Mouse (Mus musculus): ENCODE results near the gene Pole3. TPM values are rescaled to one million over a fixed set of nuclear protein-coding genes. Genes with fewer than 3 reads are reported as not detected.

The Pole3 gene
- polyA plus RNA-seq, 1 experiment from 2014 or later = 96.4 TPM

GRCm38 (mm10) chr4:62503374-62503970 is 21.4 kb downstream of the Pole3 start, which contains the start of gene Hdhd3:
TSS of gene Hdhd3 (minus strand) at chr4:62503467.
- Histone ChIP-seq H3K9ac (peak within 1 kb of the TSS; percentile 74), H3K9me3 (ENCODE audit: low read depth, low read length) (no peaks in the 10 kb centered on the region), H3K4me1 (ENCODE audit: insufficient read depth) (peaks cover 6% of the 10 kb centered on the region; the same call in 1 of the 2 replicates), H3K27ac (ENCODE audit: low read depth) (peak within 1 kb of the TSS; percentile 90), H3K4me3 (ENCODE audit: low read depth, low read length) (peak within 1 kb of the TSS; percentile 71), H3K4me2 (peak within 1 kb of the TSS; percentile 78), H3K36me3 (ENCODE audit: insufficient read depth) (peaks cover 29% of the 10 kb centered on the region), H3K27me3 (ENCODE audit: insufficient read depth, low read length) (no peaks in the 10 kb centered on the region)
- ATAC-seq (ENCODE audit: insufficient read depth) (no peak), DNase-seq (no peak)
- 63% methylated on average over 3 of the region's 3 CpGs for WGBS
- no peak for TF ChIP-seq CTCF (IDR thresholded peaks at IDR 0.05; ENCODE audit: low read depth)

- TF ChIP-seq CTCF (IDR thresholded peaks at IDR 0.05; ENCODE audit: low read depth) = no peak
- Histone ChIP-seq H3K4me3 (ENCODE audit: low read depth, low read length) (no peak overlapping the region), H3K27ac (ENCODE audit: low read depth) (peak overlapping the region; percentile 15; the same call in 1 of the 2 replicates), H3K36me3 (ENCODE audit: insufficient read depth) (peaks cover 29% of the 10 kb centered on the region), H3K4me1 (ENCODE audit: insufficient read depth) (peaks cover 6% of the 10 kb centered on the region; the same call in 1 of the 2 replicates), H3K9ac (no peak overlapping the region), H3K27me3 (ENCODE audit: insufficient read depth, low read length) (no peaks in the 10 kb centered on the region), H3K4me2 (no peak overlapping the region), H3K9me3 (ENCODE audit: low read depth, low read length) (no peaks in the 10 kb centered on the region)
- peak; percentile 47 for DNase-seq
- no peak for ATAC-seq (ENCODE audit: insufficient read depth)
- 53% methylated on average over 7 of the region's 7 CpGs for WGBS
Measured at GRCm38 (mm10) chr4:62502969-62503368, 21.9 kb downstream of the Pole3 start.

- peak; percentile 96 for ATAC-seq (ENCODE audit: insufficient read depth)
- no peak for TF ChIP-seq CTCF (IDR thresholded peaks at IDR 0.05; ENCODE audit: low read depth)
- Histone ChIP-seq H3K36me3 (ENCODE audit: insufficient read depth) (peaks cover 26% of the 10 kb centered on the region), H3K4me1 (ENCODE audit: insufficient read depth) (peaks cover 6% of the 10 kb centered on the region; the same call in 1 of the 2 replicates), H3K4me2 (peak overlapping the region; percentile 78), H3K4me3 (ENCODE audit: low read depth, low read length) (peak overlapping the region; percentile 71), H3K9ac (peak overlapping the region; percentile 74), H3K9me3 (ENCODE audit: low read depth, low read length) (no peaks in the 10 kb centered on the region), H3K27me3 (ENCODE audit: insufficient read depth, low read length) (no peaks in the 10 kb centered on the region), H3K27ac (ENCODE audit: low read depth) (peak overlapping the region; percentile 90)
- WGBS = 1% methylated on average over 37 of the region's 38 CpGs
- DNase-seq = peak; percentile 96
Measured at GRCm38 (mm10) chr4:62501964-62502732, 22.7 kb downstream of the Pole3 start.

GRCm38 (mm10) chr4:62501534-62501933 is 23.3 kb downstream of the Pole3 start:
- WGBS = under 1% methylated on average over 7 of the region's 7 CpGs
- Histone ChIP-seq H3K4me1 (ENCODE audit: insufficient read depth) (peaks cover 6% of the 10 kb centered on the region; the same call in 1 of the 2 replicates), H3K36me3 (ENCODE audit: insufficient read depth) (peaks cover 25% of the 10 kb centered on the region), H3K4me3 (ENCODE audit: low read depth, low read length) (peak overlapping the region; percentile 71), H3K9me3 (ENCODE audit: low read depth, low read length) (no peaks in the 10 kb centered on the region), H3K4me2 (peak overlapping the region; percentile 78), H3K27me3 (ENCODE audit: insufficient read depth, low read length) (no peaks in the 10 kb centered on the region), H3K27ac (ENCODE audit: low read depth) (peak overlapping the region; percentile 90), H3K9ac (peak overlapping the region; percentile 74)
- ATAC-seq (ENCODE audit: insufficient read depth) = peak; percentile 42
- peak; percentile 63 for DNase-seq
- TF ChIP-seq CTCF (IDR thresholded peaks at IDR 0.05; ENCODE audit: low read depth) = no peak

DNA sequence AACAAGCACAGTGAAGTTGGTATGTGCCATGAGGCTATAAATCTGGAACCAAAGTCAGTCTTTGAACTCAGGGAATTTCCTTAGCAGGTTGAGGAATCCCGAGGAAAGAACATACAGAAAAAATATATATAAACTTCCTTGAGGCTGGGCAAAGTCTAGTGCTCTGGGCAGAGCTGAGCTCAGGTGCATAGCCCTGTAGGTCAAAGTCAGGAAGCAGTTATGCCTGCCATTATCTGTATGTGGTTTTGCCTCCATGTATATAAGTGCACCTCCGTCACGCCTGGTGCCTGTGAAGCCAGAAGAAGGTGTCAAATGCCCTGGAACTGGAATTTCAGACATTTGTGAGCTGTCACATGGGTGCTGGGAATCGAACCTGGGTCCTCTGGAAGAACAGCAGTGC is 24.1 kb downstream of the Pole3 start:
- no peak overlapping the region for H3K9ac ChIP-seq
- WGBS = 79% methylated on average over 4 of the region's 4 CpGs
- peaks cover 25% of the 10 kb centered on the region for H3K36me3 ChIP-seq (ENCODE audit: insufficient read depth)
- H3K9me3 ChIP-seq (ENCODE audit: low read depth, low read length) = no peaks in the 10 kb centered on the region
- DNase-seq = no peak
- peak overlapping the region; percentile 78 for H3K4me2 ChIP-seq
- H3K27ac ChIP-seq (ENCODE audit: low read depth) = no peak overlapping the region
- no peak for ATAC-seq (ENCODE audit: insufficient read depth)
- peak overlapping the region; percentile 71; the same call in 1 of the 2 replicates for H3K4me3 ChIP-seq (ENCODE audit: low read depth, low read length)
- peaks cover 6% of the 10 kb centered on the region; the same call in 1 of the 2 replicates for H3K4me1 ChIP-seq (ENCODE audit: insufficient read depth)
- TF ChIP-seq CTCF (IDR thresholded peaks at IDR 0.05; ENCODE audit: low read depth) = no peak
- H3K27me3 ChIP-seq (ENCODE audit: insufficient read depth, low read length) = no peaks in the 10 kb centered on the region

DNA sequence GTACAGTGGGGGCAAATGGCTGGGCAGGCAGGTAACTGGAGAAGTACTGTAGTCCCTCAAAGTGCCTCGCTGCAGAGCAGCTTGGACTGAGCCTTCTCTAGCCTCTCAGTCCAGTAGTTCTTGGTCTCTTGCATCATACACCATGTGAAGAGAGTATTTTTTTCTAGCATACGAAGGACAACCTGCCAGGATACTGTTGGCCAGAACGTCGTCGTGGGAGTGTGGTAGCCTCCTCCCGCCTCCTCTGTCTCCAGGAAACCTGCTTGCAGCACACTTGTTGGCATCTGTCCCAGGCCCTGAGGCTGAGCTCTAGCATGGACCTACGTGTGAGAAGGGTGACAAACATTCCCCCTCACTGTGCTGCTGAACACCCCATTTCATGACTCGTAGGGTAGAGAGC is 28.1 kb downstream of the Pole3 start:
- H3K36me3 ChIP-seq (ENCODE audit: insufficient read depth) = peaks cover 25% of the 10 kb centered on the region
- H3K4me3 ChIP-seq (ENCODE audit: low read depth, low read length) = no peak overlapping the region
- TF ChIP-seq CTCF (IDR thresholded peaks at IDR 0.05; ENCODE audit: low read depth) = no peak
- DNase-seq (peak; percentile 54), ATAC-seq (ENCODE audit: insufficient read depth) (no peak)
- no peaks in the 10 kb centered on the region for H3K9me3 ChIP-seq (ENCODE audit: low read depth, low read length)
- WGBS = 55% methylated on average over 8 of the region's 8 CpGs
- no peaks in the 10 kb centered on the region for H3K27me3 ChIP-seq (ENCODE audit: insufficient read depth, low read length)
- H3K27ac ChIP-seq (ENCODE audit: low read depth) = no peak overlapping the region
- no peak overlapping the region for H3K9ac ChIP-seq
- no peak overlapping the region for H3K4me2 ChIP-seq
- peaks cover 3% of the 10 kb centered on the region; the same call in 1 of the 2 replicates for H3K4me1 ChIP-seq (ENCODE audit: insufficient read depth)

DNA sequence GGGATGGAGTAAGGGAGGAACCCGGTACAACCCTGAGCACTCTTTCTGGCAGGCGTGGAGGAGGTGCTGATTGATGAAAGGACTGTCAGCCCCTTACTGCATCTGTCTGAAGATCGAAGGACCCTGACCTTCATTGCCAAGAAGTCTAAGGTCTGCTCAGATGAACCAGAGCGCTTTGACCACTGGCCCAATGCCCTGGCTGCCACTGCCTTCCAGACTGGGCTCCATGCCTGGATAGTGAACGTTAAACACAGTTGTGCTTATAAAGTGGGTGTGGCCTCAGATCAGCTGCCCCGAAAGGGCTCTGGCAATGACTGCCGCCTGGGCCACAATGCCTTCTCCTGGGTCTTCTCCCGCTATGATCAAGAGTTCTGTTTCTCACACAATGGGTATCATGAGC is 28.9 kb downstream of the Pole3 start:
- Histone ChIP-seq H3K4me2 (no peak overlapping the region), H3K4me1 (ENCODE audit: insufficient read depth) (peaks cover 2% of the 10 kb centered on the region; the same call in 1 of the 2 replicates), H3K9me3 (ENCODE audit: low read depth, low read length) (no peaks in the 10 kb centered on the region), H3K9ac (no peak overlapping the region), H3K27ac (ENCODE audit: low read depth) (no peak overlapping the region), H3K4me3 (ENCODE audit: low read depth, low read length) (no peak overlapping the region), H3K27me3 (ENCODE audit: insufficient read depth, low read length) (no peaks in the 10 kb centered on the region), H3K36me3 (ENCODE audit: insufficient read depth) (peaks cover 25% of the 10 kb centered on the region)
- 66% methylated on average over 8 of the region's 8 CpGs for WGBS
- no peak for TF ChIP-seq CTCF (IDR thresholded peaks at IDR 0.05; ENCODE audit: low read depth)
- DNase-seq (peak; percentile 32), ATAC-seq (ENCODE audit: insufficient read depth) (peak; percentile 16; the same call in 1 of the 2 replicates)

All from lung, embryonic 14.5 days (tissue).